Mouse (Mus musculus) regulatory T cell (primary cell): ENCODE data around the gene Snx15.
"Not testable (repeated sequence)": the region's sequence is repeated elsewhere in the genome, so short reads cannot be mapped to it uniquely, and the experiment has no call there.

ENCODE experiments used
- in situ Hi-C: fragments of 300-600 bp; cut with MboI, MseI; formaldehyde crosslinking; loops from one replicate; pipeline ENCODE4 v1.15.1; 2025; ENCODE audit warnings: high pct_unique_total_duplicates

Gene Snx15

GRCm38 (mm10) chr19:6127760-6128341 is at the start of gene Snx15:
TSS of gene Snx15 (minus strand) at chr19:6128304.
- in situ Hi-C loops: loop anchor here (5.0 kb wide), 1 partner anchor 166 kb away; the partner anchor contains the start of gene Pola2

GRCm38 (mm10) chr19:6174771-6175170 is 46.7 kb upstream of the Snx15 start:
- in situ Hi-C loops: loop anchor here (10.0 kb wide), 2 partner anchors 140 to 640 kb away; no protein-coding TSS in a partner anchor

DNA sequence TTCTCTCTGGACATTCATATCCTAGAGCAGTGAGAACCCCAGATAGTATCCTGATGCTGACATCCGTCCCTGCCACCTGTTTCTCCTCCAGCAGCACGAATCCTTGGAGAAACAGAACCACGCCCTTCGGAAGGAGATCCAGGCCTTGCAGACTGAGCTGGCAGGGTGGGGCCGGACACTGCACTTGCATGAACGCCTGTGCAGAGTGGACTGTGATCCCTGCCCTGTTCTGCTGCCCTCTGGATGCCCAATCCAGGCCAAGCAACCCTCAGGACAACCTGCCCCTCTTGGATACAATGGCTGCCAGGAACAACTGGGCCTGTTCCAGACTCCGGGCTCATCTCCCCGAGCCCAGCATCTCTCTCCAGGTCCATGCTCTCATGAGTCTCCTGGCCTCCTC is 43.1 kb upstream of the Snx15 start:
- in situ Hi-C loops: loop anchor here (10.0 kb wide), 2 partner anchors 144 to 644 kb away; no protein-coding TSS in a partner anchor

DNA sequence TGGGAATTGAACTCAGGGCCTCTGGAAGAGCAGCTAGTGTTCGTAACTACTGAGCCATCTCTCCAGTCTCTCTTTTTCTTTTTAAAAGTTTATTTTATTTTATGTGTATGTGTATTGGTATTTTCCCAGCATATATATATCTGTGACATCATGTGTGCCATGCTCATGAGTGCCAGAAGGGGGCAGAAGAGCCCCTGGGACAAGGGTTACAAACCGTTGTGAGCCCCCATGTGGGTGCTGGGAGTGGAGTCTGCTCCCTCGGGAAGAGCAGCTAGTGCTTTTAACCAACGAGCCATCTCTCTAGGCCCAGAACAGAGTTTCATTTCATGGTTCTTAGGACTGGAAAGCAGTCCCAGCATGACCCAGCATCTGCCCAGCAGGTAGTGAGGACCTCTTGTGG is 38.6 kb upstream of the Snx15 start:
- in situ Hi-C loops: loop anchor here (10.0 kb wide), 1 partner anchor 418 kb away; no protein-coding TSS in a partner anchor

GRCm38 (mm10) chr19:6163872-6164547 is 35.9 kb upstream of the Snx15 start:
- in situ Hi-C loops: loop anchor here (10.0 kb wide), 1 partner anchor 421 kb away; no protein-coding TSS in a partner anchor

DNA sequence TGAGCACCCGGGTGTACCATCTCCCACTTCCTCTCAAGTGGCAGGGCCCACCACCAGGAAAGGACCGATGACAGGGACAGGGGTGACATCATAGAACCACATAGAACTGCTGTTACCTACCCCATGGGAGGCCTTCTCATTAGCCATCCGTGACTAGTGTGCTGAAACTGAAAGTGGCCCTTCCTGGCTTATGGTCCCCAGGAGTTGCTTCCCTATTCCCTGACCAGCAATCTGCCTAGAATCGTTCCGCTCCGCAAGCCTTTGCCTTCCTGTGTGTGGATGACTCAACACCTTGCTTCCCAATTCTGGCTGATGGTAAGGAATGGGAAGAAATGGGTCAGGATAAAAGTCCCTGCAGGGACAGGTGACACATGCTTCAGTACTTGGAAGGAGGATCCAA is 29.1 kb upstream of the Snx15 start:
- in situ Hi-C loops: no loop called here

DNA sequence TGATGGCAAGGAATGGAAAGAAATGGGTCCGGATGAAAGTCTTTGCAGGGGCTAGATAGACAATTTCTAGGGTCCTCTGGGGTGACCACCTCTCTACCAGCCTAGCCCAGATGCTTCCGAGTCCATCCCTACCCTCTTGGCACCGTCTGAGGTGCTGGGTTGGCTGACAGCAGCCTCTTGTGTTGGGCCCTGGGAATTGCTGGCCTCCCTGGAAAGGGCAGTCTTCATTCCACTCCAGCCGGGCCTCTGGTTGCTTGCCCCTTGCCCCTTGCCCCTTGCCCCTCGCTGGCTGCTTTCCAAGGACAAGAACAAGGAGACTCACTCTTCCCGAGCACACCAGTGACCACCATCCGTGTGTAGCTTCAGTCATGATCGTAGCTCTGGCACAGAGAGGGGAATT is 28.3 kb upstream of the Snx15 start:
- in situ Hi-C loops: no loop called here

- in situ Hi-C loops: no loop called here
Observed at GRCm38 (mm10) chr19:6155174-6155573, 27.1 kb upstream of the Snx15 start.

- in situ Hi-C loops: no loop called here
Observed at GRCm38 (mm10) chr19:6144842-6145241, 16.7 kb upstream of the Snx15 start.

GRCm38 (mm10) chr19:6141394-6141749 is 13.3 kb upstream of the Snx15 start, which contains the start of gene Arl2:
TSS of gene Arl2 (minus strand) at chr19:6141548.
- in situ Hi-C loops: no loop called here

DNA sequence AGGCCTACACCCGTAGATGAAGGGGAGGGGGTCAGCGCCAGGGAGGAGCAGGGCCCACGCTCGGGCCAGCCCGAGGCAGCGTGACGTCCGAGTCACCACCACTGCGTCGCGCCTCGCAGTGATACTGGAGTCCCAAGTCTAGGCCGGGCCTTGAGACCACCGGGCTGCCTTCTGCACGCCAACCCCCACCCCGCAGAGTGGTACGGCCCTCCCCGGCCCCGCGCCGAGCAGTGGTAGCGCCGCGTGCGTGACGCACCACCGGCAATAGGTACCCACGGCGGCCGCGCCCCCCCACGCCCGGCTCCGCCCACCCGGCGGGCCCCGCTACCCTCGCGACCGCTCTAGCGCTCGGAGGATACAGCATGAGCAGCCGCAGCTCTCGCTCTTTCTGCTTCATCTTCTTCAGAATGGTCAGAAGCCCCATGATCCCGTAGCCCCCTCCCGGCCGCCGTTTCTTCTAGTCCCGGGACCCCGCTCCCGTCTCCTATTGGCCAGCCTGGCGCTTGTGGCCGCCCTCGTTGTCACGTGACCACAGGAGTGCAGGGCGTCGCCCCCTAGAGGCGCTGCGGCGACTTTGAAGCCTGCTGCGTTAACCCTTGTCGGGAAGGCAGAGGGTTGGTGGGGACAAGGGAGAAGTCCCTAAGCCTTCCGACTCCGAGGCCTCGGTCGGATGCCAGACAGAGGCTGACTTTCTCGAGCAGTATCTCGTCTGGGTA is 12.7 kb upstream of the Snx15 start, which contains the start of gene Batf2:
Batf2 (plus strand) TSS at position 306 of the 716 bp plus-strand sequence.
- in situ Hi-C loops: no loop called here

DNA sequence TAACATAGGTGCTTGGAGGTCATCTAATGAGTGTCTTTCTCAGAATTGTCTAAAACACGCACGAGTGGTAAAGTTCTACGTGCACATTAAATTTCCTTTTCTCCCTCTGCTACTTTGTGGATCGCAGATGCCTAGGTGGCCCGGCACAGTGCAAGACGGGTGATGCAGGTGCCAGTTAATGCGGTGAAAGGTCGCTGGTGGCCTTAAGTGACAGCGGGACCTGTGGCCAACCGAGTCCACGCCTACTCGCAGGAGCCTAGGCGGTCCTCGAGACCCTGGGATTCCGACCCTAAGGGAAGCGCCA is 12.2 kb upstream of the Snx15 start:
- in situ Hi-C loops: no loop called here

DNA sequence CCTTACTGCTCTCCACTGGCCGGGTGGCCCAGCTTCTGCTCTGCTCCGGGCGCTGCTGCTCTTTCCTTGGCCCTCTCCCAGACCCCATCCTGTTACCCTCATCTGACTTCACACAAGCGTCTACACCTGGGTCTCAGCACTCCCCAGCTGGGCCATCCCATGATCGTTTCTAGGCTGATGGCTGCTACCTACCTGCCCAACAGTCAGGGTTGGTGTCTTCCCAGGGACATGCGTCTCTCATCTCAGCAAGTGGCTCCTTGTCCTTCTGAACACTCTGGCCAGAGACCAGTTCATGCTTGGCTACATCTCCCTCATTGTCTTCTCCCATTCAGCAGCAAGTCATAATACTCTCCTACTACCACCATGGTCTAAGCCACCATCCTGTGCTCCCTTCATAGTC is 11.6 kb upstream of the Snx15 start:
- in situ Hi-C loops: no loop called here

DNA sequence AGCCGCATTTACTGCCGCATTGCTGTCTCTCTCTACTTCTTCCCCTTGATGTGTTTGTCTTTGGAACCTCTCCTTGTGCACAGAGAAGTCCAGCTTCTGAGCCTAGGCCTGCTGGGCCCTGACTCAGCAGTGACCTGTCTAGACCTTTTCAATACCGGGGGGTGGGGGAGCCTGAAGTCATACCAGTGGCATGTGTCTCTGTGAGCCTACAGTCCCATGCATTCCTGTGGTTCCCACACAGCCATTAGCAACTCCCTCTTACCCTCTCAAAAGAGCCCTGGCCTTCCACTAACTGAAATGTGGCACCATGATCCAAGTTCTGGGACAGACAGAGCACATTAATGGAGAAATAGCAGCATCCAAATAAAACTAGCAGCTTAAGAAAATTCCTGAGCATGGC is 8.3 kb upstream of the Snx15 start:
- in situ Hi-C loops: no loop called here

DNA sequence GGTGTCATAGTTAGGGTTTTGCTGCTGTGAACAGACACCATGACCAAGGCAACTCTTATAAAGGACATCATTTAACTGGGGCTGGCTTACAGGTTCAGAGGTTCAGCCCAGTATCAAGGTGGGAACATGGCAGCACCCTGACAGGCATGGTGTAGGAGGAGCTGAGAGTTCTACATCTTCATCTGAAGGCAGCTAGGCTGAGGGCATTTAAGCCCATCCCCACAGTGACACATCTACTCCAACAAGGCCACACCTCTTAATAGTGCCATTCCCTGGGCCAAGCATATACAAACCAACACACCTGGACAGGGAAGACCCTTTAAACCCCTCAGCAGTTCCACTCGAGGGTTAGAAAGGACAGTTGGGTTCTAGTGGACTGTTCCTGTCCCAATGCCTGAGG is 5.1 kb upstream of the Snx15 start:
- in situ Hi-C loops: not testable (repeated sequence)

GRCm38 (mm10) chr19:6132171-6132827 is 4.2 kb upstream of the Snx15 start:
- in situ Hi-C loops: no loop called here

DNA sequence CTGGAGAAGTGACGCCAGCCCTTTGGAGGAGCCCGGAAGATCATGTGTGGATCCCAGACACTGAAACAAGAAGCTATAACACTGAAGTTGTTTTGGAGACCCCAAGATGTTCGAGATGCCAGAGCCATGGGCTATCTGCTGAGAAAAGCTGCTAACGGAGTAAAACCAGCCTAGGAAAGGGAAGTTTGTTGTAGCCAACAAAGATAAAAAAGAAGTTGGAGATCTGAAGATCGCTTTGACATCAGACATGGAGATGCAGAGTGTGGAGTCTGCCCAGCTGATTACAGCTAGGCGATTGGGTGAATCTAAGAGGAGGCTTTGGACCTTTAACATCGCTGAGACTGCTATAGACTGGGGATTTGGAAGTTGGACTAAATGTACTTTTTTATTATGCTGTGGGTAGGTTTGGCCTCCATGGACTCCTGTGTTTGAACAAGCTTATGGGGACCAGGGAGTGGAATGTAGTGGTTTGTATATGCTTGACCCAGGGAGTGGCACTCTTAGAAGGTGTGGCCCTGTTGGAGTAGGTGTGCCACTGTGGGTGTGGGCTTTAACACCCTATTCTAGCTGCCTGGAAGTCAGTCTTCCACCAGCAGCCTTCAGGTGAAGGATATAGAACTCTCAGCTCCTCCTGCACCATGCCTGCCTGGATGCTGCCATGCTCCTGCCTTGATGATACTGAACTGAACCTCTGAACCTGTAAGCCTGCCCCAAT is 2.5 kb upstream of the Snx15 start:
- in situ Hi-C loops: not testable (repeated sequence)

GRCm38 (mm10) chr19:6126789-6127580 is 1.1 kb downstream of the Snx15 start:
- in situ Hi-C loops: loop anchor here (5.0 kb wide), 1 partner anchor 165 kb away; the partner anchor contains the start of gene Pola2

GRCm38 (mm10) chr19:6126289-6126688 is 1.8 kb downstream of the Snx15 start:
- in situ Hi-C loops: loop anchor here (5.0 kb wide), 1 partner anchor 164 kb away; the partner anchor contains the start of gene Pola2

- in situ Hi-C loops: loop anchor here (5.0 kb wide), 1 partner anchor 163 kb away; the partner anchor contains the start of gene Pola2
Observed at GRCm38 (mm10) chr19:6124898-6125297, 3.2 kb downstream of the Snx15 start.
